Mouse (Mus musculus) urinary bladder, postnatal 14 days (tissue): ENCODE measurements around the gene Olfr1242.

Experiments
- DNase-seq: peaks from one replicate; pipeline ENCODE4 v3.0.0; 2021; ENCODE audit warnings: low spot score

The Olfr1242 gene

DNA sequence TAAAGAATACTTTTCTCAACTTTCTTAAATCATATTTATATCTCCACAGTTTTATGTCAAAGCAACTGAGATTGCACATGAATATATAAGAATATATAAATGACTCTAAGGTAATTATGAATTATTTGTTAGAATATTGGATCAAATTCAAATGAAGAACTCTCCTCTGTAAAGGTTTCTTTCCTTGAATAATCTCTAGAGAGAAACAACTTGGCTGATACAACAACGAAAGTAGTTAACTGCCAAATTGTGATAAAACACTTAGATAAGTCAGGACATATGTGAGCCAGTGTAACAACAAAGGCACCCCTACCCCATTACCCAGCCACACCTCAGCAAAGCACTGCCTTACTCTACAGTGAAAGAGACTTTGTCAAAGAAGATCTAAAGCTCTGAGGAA, at the start of gene Olfr1242:
Gene Olfr1242 (minus strand): TSS at position 101 of the 400 bp plus-strand sequence.
- DNase-seq: no peak

DNA sequence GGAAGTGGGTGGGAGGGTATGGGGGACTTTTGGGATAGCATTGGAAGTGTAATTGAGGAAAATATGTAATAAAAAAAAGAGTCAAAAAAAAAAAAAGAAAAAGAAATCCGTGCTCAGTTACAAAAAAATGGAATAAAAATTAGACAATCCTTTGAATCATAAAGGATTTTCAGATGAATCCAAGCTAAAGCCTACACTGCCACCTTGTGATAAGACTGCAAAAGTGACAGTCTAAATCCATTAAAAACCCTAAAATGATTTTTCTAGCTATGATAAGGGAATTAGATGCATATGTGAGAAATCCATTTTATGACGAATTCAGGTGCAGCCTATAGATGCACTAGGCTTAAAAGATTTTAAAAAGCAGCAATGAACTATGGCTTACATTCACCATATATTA, 46.4 kb upstream of the Olfr1242 start:
- DNase-seq: no peak

DNA sequence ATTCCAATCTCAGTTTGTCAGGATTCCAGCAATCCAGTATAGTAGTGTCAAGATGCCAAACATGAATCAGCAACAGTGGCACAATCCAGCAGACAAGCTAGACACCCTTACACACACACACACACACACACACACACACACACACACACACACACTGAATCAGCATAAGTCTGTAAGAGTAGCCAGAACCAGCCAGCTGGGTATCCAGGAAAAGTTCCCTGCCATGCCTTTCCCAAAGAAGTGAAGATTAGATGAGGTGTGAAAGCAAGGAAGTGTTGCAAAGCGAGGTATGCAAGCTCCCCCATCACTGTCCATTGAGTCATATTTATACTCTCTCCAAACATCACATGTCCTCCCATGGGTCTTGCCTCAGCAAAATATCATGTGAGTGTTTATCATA, 41.8 kb upstream of the Olfr1242 start:
- DNase-seq: no peak

DNA sequence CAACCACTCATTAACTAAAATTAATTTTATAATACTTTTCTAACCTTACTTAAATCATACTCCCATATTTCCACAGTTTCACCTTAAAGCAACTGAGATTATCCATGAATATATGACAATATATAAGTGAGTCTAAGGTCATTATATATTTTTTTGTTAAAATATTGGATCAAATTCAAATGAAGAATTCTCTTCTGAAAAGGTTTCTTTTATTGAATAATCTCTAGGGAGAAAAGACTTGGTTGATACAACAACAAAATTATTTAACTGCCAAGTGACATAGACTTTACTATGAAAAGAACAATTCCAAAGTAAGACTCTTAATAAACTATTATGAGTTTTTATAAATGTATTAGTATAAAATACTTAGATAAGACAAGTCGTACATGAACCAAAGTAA, 33.3 kb upstream of the Olfr1242 start, which contains the start of gene Olfr1243:
Gene Olfr1243 (minus strand): TSS at position 101 of the 400 bp plus-strand sequence.
- DNase-seq: no peak

DNA sequence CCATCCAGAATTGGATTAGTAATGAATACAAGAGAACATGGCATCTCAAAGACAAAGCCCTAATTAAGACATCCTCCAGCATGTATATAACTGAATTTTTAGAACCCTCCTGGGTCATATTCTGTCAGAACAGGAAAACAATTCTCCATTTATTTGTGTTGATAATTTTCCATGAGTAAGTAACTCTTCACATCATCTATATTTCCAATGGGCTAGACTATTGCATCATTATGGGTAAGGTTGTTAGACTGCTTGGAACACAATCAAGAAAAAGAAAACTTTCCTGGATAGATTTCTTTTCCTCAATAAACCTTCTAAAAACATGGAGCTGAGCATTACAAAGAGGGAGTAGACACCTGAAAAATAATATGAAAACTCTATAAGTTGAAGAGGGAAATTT, 11.1 kb downstream of the Olfr1242 start, which contains the start of gene Olfr1241:
Gene Olfr1241 (minus strand): TSS at position 101 of the 400 bp plus-strand sequence.
- DNase-seq: no peak

DNA sequence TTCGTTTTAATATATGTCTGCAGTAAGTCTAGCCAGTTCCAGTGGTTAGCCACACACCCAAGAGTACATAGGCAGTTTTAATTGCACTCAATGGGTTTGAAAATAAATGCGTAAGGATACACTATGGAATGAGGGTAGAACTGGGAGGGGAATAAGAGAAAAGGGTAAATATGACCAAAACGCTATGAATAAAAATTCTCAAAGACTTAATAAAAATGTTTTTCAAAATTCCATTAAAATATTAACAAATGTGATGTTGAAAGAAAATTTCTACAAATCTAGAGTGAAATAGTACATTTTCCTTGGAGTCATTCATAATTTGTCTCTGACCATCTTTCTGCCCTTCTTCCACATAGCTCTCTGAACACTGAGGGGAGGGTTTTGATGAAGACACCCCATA, 55.2 kb downstream of the Olfr1242 start, which contains the start of gene Olfr1240:
Gene Olfr1240 (minus strand): TSS at position 101 of the 400 bp plus-strand sequence.
- no peak for DNase-seq
